Mouse (Mus musculus) adrenal gland, postnatal 4 days (tissue): ENCODE measurements around the gene Tfap2b. TPM values are rescaled to one million over a fixed set of nuclear protein-coding genes. Genes with fewer than 3 reads are reported as not detected.

Experiments used
- DNase-seq, 2 experiments: peaks; one replicate each; pipeline ENCODE4 v3.0.0; 2021 to 2022; ENCODE audit warnings: low spot score in 2 of 2, mixed read lengths in 2 of 2
- long read RNA-seq, 2 experiments: library from polyadenylated mRNA; stranded (forward); transcript quantifications; one replicate each; pipeline ENCODE4 v2.0.0; 2021
- total RNA-seq, 2 experiments: library from RNA; stranded (reverse); gene quantifications; 2 replicates each; pipeline ENCODE4 v1.2.3; 2021

Gene Tfap2b
- total RNA-seq, result 10 to 100 TPM; 20.3 to 29.9 TPM
- long read RNA-seq, experiment 1, partial matches to known transcripts, result 0 of 3 reads
- long read RNA-seq, experiment 1, other reads (novel, unspliced or antisense), result 3 of 3 reads
- long read RNA-seq, experiment 2, full-length matches to known transcripts, result 9 of 22 reads
- long read RNA-seq, experiment 2, partial matches to known transcripts, result 4 of 22 reads
- long read RNA-seq, experiment 2, other reads (novel, unspliced or antisense), result 9 of 22 reads

- no peak for DNase-seq
Measured at GRCm38 (mm10) chr1:19208641-19209358, at the start of gene Tfap2b. Gene Tfap2b, plus strand, starts transcription at chr1:19208914.

DNA sequence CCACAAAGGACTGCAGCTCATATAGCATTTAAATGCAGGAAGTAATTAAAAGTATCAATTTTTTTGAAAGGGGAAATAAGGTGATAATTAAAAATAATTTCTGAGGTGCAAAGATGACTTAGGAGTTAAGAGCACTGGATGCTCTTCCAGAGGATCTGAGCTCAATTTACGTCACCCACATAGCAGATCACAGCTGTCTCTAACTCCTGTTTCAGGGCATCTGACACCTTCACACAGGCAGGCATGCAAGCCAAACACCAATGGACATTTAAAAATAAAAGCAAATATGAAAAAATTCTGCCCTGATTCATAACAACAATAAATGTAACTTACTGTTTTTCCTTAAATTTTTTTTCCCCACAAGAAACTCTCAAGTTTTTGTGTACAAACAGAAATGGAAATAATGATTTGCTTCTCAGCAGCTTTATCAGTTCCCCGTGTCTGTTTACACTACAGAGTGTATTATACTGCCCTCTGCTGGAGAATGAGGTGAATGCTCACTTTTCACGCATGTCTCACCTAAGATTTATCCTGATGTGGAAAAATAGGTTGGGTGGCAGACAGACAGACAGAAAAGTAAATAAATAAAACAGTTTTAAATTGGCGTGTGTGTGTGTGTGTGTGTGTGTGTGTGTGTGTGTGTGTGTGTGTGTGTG is 29.8 kb upstream of the Tfap2b start:
- DNase-seq, result no peak

DNA sequence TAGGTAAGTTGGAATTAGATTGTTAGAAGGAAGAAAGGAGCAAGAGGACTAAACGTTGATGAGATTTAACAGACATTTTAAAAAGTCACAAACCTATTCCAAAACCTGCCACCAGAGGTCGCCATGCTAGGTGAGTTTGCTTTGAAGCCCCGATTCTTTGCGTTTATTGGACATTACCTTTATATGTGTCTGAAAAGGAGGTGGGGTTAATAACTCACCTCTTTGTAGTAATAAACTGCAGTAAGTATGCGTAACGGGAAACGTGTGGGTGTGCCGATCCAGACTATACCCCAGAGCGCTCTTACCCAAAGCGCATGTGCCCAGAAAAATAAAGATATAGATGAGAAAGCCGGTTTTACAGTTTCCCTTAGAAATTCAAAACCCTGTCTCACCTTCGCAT is 3.1 kb upstream of the Tfap2b start:
- DNase-seq, result no peak

GRCm38 (mm10) chr1:19206194-19206593 is 2.5 kb upstream of the Tfap2b start:
- no peak for DNase-seq

DNA sequence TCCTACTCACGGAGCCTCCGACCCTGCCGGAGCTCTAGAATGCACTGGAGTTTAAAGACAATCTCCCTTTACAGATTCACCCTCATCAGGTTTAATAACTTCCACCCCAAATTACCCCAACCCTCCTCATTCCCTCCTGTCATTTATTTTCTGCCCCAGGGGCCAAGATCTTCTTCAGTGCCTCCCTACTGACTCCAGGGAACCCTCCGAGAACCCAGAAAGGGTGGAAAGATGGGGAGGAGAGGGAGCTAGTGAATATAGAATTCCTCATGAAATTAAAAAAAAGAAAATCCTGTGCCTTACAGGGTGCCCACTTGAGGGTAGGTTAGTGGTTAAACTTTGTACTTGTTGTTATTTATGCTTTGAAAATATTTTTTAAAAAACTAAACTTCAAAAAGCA is 1.1 kb upstream of the Tfap2b start:
- no peak for DNase-seq

DNA sequence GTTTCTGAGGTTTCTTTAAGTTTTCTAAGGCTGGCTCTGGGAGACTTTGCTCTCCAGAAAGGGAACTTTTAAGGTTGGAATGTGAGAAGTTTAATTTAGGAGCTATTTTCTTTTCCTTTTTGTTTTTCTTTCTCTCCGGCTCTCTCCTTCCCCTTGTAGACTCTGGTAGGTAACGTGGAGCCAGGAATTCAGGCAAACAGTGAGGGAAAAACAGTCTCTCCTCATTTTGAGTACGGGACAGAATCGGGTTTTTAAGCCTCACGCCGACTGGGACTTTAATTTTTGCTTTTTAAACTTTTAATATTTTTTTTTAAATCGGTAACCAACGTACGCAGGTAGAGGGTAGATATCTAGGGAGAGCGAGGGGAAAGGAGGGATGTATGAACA is 638 bp downstream of the Tfap2b start:
- no peak for DNase-seq

GRCm38 (mm10) chr1:19209776-19210175 is 1.1 kb downstream of the Tfap2b start:
- DNase-seq, result no peak

- no peak for DNase-seq
Measured at GRCm38 (mm10) chr1:19210215-19211032, 1.7 kb downstream of the Tfap2b start.

DNA sequence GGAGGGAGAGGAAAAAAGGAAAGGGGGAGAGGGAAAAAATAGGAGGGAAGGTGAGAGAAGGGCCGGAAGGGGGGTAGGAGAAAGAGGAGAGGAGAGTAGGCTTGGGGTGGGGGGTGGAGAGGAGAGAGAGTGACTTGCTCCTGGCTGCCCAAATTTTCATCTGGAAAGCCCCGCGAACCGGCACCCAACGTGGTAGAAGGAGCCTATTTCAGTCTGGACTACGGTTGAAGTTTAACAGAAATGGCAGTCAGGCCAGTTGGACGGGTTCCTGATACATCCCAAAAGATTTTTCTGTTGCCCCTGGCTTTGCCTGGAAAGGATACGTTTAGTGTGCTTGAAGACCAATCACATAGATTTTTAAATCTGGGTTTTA is 2.3 kb downstream of the Tfap2b start:
- DNase-seq, result no peak

- no peak for DNase-seq
Measured at GRCm38 (mm10) chr1:19211546-19212154, 2.9 kb downstream of the Tfap2b start.

- no peak for DNase-seq
Measured at GRCm38 (mm10) chr1:19212691-19213090, 4.0 kb downstream of the Tfap2b start.

DNA sequence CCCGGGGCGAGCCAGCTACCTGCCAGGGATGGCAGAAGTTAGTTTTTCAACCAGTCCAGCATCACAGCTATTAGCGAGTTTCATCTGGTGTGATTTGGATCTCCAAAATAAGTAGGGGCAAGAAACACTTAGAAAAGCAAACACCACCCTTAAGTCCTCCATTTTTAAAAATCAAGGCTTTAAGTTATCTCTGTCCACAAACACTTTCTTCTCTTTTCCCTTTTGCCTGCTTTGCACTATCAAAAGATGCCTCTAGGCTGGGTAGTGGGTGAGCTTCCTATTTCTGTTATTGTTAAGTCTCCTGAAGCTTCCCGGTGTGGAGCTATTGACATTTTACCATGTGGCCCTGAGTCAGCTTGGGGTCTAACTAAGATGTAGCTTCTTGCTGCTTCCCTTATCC is 4.5 kb downstream of the Tfap2b start:
- DNase-seq, result no peak

DNA sequence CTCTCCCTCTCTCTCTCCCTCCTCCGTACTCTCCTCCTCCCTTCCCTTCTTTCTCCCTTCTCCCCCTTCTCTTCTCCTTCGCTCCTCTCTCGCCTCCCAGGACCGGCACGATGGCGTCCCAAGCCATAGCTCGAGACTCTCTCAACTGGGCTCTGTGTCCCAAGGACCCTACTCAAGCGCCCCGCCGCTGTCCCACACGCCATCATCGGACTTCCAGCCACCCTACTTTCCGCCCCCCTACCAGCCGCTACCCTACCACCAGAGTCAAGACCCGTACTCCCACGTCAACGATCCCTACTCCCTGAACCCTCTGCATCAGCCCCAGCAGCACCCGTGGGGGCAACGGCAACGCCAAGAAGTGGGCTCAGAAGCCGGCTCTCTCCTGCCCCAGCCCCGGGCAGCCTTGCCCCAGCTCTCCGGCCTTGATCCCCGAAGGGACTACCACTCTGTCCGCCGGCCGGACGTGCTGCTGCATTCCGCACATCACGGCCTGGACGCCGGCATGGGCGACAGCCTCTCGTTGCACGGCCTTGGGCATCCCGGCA is 5.2 kb downstream of the Tfap2b start:
- DNase-seq, result no peak

DNA sequence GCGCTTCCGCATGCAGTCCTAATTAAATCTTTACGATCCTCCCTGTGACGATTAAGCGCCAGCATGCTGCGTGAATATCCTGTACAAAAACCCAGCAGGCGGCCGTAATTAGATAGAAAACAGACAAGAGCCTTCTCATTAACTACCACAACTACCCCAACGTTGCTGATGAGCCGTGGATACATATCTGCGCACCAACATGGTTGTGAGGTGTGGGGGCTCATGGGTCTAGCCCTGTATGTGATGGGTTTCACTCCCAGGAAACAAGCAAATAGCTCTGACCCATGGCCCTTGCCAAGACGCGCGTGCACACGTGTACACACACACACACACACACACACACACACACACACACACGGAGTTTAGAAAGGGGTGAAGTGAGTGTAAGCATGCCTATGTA is 8.7 kb downstream of the Tfap2b start:
- DNase-seq, result no peak

- no peak for DNase-seq
Measured at GRCm38 (mm10) chr1:19218221-19218620, 9.5 kb downstream of the Tfap2b start.

DNA sequence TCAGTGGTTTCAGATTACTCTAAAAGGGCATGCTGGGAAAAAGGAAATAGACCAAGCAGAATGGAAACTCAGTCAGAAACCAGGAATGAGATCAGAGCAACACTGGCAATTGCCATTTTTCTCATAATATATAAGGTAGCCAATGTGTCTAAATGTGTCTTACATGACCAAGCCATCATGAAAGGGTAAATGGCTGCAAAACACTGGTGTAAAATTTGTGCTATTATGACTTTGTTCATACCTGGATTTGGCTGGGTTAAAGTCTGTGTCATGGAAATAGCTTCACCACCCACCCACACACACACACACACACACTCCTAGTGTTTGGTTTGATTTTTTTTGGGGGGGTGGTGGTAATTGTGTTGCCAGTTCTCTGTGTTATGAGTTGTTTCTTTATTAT is 10.7 kb downstream of the Tfap2b start:
- no peak for DNase-seq

GRCm38 (mm10) chr1:19220564-19220963 is 11.8 kb downstream of the Tfap2b start:
- no peak for DNase-seq

DNA sequence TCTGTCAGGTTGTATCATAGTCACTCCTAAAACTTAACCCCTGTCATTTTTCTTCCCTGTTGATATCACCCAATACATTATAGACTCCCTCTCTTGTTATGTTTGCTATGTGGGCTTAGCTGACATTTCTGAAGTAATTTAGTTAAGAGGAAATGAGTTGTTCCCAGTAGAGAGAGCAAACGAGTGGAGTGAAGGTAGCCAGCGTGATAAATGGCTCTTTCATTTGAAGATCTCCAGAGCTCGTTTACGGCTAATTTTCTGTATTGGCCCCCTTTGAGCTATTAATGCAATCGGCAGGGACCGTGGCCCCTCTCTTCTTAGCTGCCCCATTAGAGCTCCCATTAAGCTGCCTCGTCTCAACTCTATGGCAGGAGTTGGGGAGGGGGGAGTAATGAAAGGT is 12.9 kb downstream of the Tfap2b start:
- DNase-seq, result no peak

DNA sequence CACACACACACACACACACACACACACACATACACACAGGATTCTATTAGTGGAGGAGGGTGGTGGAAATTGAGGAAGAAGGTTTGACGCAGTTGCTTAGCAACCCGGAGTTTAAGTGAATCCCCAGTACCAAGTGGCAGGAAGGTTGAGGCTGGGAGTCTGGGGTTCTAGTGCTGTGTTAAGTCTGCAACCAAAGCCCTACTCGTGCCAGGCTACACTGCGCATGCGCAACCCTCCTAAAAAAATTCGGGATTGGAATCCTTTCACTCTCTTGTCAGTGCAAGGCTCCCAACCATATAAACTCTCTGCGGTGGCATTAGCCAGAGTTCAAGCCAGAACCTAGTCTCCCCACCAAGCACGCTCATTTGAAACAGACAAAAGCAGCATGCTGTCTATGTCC is 18.0 kb downstream of the Tfap2b start:
- no peak for DNase-seq

DNA sequence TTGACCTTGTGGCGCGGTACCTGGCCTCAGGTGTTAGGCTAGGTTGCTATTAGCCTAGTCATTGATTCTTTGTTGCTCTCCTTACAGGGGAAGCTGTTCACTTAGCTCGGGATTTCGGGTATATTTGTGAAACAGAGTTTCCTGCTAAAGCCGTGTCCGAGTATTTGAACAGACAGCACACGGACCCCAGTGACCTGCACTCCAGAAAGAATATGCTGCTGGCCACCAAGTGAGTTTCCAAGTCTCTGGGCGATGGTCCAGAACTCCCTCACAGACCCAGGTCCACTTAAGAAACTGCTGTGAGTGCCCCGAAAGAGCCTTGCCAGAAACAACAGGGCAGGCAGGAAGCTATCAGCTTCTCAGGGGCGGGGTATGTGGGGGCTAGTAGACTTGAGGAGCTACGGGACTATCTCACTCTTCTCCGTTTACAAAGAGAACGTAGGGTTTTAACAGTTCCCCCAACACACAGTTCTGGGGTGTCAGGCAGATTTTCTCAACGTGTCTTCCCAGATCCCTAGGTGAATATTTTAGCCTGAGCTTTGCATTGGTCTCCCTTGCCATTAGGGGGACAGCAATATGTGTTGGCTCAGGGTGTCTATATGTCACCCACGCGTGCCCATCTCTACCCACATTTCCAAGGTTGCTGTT is 22.3 kb downstream of the Tfap2b start:
- DNase-seq, result no peak
